Mouse (Mus musculus) lung, embryonic 14.5 days (tissue): Measurements from ENCODE around the gene Hmcn1. TPM values are rescaled to one million over a fixed set of nuclear protein-coding genes. Genes with fewer than 3 reads are reported as not detected.

Experiments used
- ATAC-seq: fragments of 200-750 bp; cut with Nextera tagmentation; 2 replicates; pipeline ENCODE4 v1.8.0; 2017; ENCODE audit warnings: mild to moderate bottlenecking, moderate TSS enrichment, moderate library complexity; ENCODE audit not compliant: insufficient read depth
- DNase-seq: peaks from one replicate; pipeline ENCODE4 v3.0.0-alpha.2; 2015
- H3K27ac ChIP-seq: fragments of 300-500 bp; sonication (generic); 2 replicates; pipeline ENCODE4 v1.5.1; 2014; ENCODE audit warnings: low read depth, mild to moderate bottlenecking, moderate library complexity
- H3K27me3 ChIP-seq: fragments of 300-500 bp; sonication (generic); 2 replicates; pipeline ENCODE4 v1.6.1; 2014; ENCODE audit warnings: low read length, control low read depth; ENCODE audit not compliant: insufficient read depth
- H3K36me3 ChIP-seq: fragments of 300-500 bp; sonication (generic); 2 replicates; pipeline ENCODE4 v1.6.1; 2014; ENCODE audit warnings: control low read depth; ENCODE audit not compliant: insufficient read depth
- H3K4me1 ChIP-seq: fragments of 300-500 bp; sonication (generic); 2 replicates; pipeline ENCODE4 v1.6.1; 2014; ENCODE audit warnings: antibody characterized with exemption, control low read depth; ENCODE audit not compliant: insufficient read depth
- H3K4me2 ChIP-seq: fragments of 300-500 bp; sonication (generic); 2 replicates; pipeline ENCODE4 v1.6.1; 2014; ENCODE audit warnings: mild to moderate bottlenecking
- H3K4me3 ChIP-seq: fragments of 300-500 bp; sonication (generic); 2 replicates; pipeline ENCODE4 v1.5.1; 2014; ENCODE audit warnings: low read depth, low read length
- H3K9ac ChIP-seq: fragments of 300-500 bp; sonication (generic); 2 replicates; pipeline ENCODE4 v1.6.1; 2014
- H3K9me3 ChIP-seq: fragments of 300-500 bp; sonication (generic); 2 replicates; pipeline ENCODE4 v1.6.1; 2016; ENCODE audit warnings: low read depth, low read length, control low read depth
- CTCF ChIP-seq: IDR thresholded peaks from 2 replicates; pipeline ENCODE4 v1.5.1; 2016; ENCODE audit warnings: antibody characterized with exemption, low read depth
- WGBS: fragments of 180-500 bp; shearing (Covaris S2); extraction: QIAGEN DNeasy Blood & Tissue Kit; methylation state at CpG from one replicate; pipeline ENCODE4 v1.1.7; 2014; 5-methylcytosine and 5-hydroxymethylcytosine counted together
- polyA plus RNA-seq: library from polyadenylated mRNA; unstranded; fragments of >200 nt; fragmentation: Nextera tagmentation; extraction: Ambion mirVana; gene quantifications from 2 replicates; pipeline ENCODE4 v1.2.1, GENCODE M21; 2014

Hmcn1 gene
- polyA plus RNA-seq, 1 experiment from 2014 or later = 17.1 TPM

DNA sequence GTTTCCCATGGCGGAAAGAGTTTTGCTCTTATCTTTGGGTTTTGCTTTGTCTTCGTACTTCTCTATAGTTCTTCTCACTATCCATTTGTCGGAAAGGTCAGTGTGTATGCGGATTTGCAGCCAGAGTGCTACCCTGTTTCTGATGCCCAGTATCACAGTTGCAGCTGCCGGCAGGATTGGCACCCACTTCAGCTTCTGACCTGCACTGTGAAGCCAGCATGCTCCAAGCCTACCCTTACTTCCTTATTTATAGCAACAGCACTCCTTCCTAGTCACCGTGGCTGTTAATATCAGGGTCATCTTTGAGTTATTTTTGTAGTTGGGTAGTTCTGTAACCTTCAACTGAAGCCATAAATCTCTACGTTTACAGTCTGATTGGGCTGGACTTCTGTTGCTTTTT lies 412.7 kb downstream of the Hmcn1 start:
- ATAC-seq (no peak), DNase-seq (no peak)
- H3K9ac ChIP-seq = no peak overlapping the region
- no peaks in the 10 kb centered on the region for H3K27me3 ChIP-seq
- no peaks in the 10 kb centered on the region for H3K9me3 ChIP-seq
- no peaks in the 10 kb centered on the region for H3K36me3 ChIP-seq
- no peak overlapping the region for H3K4me2 ChIP-seq
- H3K27ac ChIP-seq = no peak overlapping the region
- WGBS = 85% methylated on average over 7 of the region's 7 CpGs
- TF ChIP-seq CTCF = no peak
- no peak overlapping the region for H3K4me3 ChIP-seq
- no peaks in the 10 kb centered on the region for H3K4me1 ChIP-seq

- no peak overlapping the region for H3K4me2 ChIP-seq
Measured at GRCm38 (mm10) chr1:150573407-150573806, 419.8 kb downstream of the Hmcn1 start.

GRCm38 (mm10) chr1:150570562-150571156 lies 422.6 kb downstream of the Hmcn1 start:
- ATAC-seq = no peak
- 0 out of 2 replicates have a peak, but pooled peaks cover 6% of the 10 kb centered on the region for H3K36me3 ChIP-seq
- WGBS = 64% methylated on average over 4 of the region's 4 CpGs

More at GRCm38 (mm10) chr1:150573407-150573806, 419.8 kb downstream of the Hmcn1 start:
- Histone ChIP-seq H3K9ac (no peak overlapping the region), H3K4me1 (no peaks in the 10 kb centered on the region), H3K27me3 (no peaks in the 10 kb centered on the region), H3K36me3 (0 out of 2 replicates have a peak, but pooled peaks cover 6% of the 10 kb centered on the region), H3K9me3 (no peaks in the 10 kb centered on the region), H3K4me3 (no peak overlapping the region), H3K27ac (no peak overlapping the region)
- 79% methylated on average over 8 of the region's 8 CpGs for WGBS
- DNase-seq = no peak
- no peak for TF ChIP-seq CTCF
- no peak for ATAC-seq

DNA sequence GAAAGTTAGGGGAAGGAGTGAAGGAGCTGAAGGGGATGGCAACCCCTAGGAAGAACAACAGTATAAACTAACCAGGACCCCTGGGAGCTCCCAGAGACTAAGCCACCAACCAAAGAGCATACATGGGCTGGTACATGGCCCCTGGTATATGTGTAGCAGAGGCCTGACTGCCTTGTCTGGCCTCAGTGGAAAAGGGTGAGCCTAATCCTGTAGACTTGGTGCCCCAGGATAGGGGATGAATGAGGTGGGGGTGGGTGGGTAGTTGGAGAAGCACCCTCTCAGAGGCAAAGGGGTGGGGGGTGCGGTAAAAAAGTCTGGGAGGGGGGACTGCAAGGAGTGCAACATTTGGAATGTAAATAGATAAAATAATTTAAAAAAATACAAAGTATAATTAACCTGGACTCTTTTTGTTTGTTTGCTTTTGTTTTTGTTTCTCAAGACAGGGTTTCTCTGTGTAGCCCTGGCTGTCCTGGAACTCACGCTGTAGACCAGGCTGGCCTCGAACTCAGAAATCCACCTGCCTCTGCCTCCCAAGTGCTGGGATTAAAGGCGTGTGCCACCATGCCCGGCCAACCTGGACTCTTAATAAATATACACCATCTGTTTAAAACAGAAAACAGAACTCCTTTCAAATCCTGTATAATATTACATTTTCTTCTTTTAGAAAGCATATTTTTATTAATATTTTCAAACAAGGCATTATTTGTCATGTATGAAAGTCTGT lies 423.3 kb downstream of the Hmcn1 start:
- no peaks in the 10 kb centered on the region for H3K4me1 ChIP-seq
- H3K27ac ChIP-seq = no peak overlapping the region

More at GRCm38 (mm10) chr1:150570562-150571156, 422.6 kb downstream of the Hmcn1 start:
- H3K27me3 ChIP-seq = no peaks in the 10 kb centered on the region
- no peak for DNase-seq
- H3K27ac ChIP-seq = no peak overlapping the region
- H3K9ac ChIP-seq = no peak overlapping the region
- no peak for TF ChIP-seq CTCF
- H3K9me3 ChIP-seq = no peaks in the 10 kb centered on the region
- no peak overlapping the region for H3K4me3 ChIP-seq
- no peak overlapping the region for H3K4me2 ChIP-seq
- H3K4me1 ChIP-seq = no peaks in the 10 kb centered on the region

DNA sequence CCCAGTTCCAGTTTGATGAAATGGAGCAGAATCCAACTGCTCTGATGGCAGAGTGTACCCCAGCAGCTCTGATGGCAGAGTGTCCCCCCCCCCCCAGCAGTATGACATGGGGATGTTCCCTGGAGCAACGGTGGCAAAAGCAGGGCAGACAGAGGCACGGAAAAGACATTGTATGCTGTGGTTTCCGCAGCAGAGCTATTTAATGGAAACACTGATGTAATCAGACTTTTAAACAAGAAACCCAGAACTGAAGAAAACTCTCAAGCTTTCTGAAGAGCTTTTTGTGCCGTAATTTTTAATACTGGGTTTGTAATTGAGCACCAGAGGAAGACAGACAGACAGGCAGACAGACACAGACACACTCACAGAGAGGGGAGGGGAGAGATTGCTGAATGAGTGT lies 426.9 kb downstream of the Hmcn1 start:
- no peak overlapping the region for H3K4me2 ChIP-seq

More for the DNA sequence above, 423.3 kb downstream of the Hmcn1 start:
- no peak overlapping the region for H3K4me2 ChIP-seq
- no peaks in the 10 kb centered on the region for H3K27me3 ChIP-seq
- TF ChIP-seq CTCF = no peak
- DNase-seq (no peak), ATAC-seq (no peak)
- no peaks in the 10 kb centered on the region for H3K9me3 ChIP-seq
- WGBS = 88% methylated on average over 5 of the region's 5 CpGs
- H3K36me3 ChIP-seq = 0 out of 2 replicates have a peak, but pooled peaks cover 6% of the 10 kb centered on the region
- H3K4me3 ChIP-seq = no peak overlapping the region
- no peak overlapping the region for H3K9ac ChIP-seq

GRCm38 (mm10) chr1:150556621-150557020 lies 436.6 kb downstream of the Hmcn1 start:
- Histone ChIP-seq H3K4me3 (no peak overlapping the region), H3K9me3 (no peaks in the 10 kb centered on the region), H3K27ac (no peak overlapping the region), H3K36me3 (no peaks in the 10 kb centered on the region), H3K9ac (no peak overlapping the region), H3K4me1 (no peaks in the 10 kb centered on the region), H3K4me2 (no peak overlapping the region), H3K27me3 (no peaks in the 10 kb centered on the region)
- DNase-seq (no peak), ATAC-seq (no peak)
- peak; percentile 28; the same call in 1 of the 2 replicates for TF ChIP-seq CTCF
- WGBS = 64% methylated on average over 3 of the region's 3 CpGs

More for the DNA sequence above, 426.9 kb downstream of the Hmcn1 start:
- Histone ChIP-seq H3K27me3 (no peaks in the 10 kb centered on the region), H3K4me1 (no peaks in the 10 kb centered on the region), H3K4me3 (no peak overlapping the region), H3K36me3 (no peaks in the 10 kb centered on the region), H3K9ac (no peak overlapping the region), H3K9me3 (no peaks in the 10 kb centered on the region), H3K27ac (no peak overlapping the region)
- TF ChIP-seq CTCF = no peak
- 59% methylated on average over 4 of the region's 4 CpGs for WGBS
- ATAC-seq (no peak), DNase-seq (no peak)

DNA sequence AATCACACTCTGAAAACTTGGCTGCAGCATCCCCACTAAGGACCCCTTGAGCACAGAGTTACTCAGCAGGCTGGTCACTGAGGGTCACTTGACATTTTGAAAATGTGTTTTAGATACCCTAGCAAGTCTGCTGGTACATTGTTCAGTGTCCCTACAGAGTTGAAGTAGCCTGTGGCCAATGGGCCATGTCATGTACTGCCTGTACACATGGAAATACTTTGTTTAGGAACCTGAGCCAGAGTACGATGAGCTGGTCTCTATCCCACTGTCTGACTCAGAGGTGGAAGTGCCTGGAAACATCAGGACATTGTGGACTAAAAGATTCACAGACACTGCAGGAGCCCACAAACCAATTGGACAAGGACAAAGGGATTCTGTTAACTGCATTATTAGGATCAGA lies 441.8 kb downstream of the Hmcn1 start:
- no peak for DNase-seq
- H3K9me3 ChIP-seq = no peaks in the 10 kb centered on the region
- no peak overlapping the region for H3K4me3 ChIP-seq
- no peaks in the 10 kb centered on the region for H3K27me3 ChIP-seq
- no peak overlapping the region for H3K9ac ChIP-seq
- H3K27ac ChIP-seq = no peak overlapping the region
- no peaks in the 10 kb centered on the region for H3K36me3 ChIP-seq
- no peak overlapping the region for H3K4me2 ChIP-seq
- WGBS = 90% methylated on average over 1 of the region's 1 CpGs
- no peak for ATAC-seq
- no peak for TF ChIP-seq CTCF
- H3K4me1 ChIP-seq = no peaks in the 10 kb centered on the region
